Mouse (Mus musculus): ENCODE results near the gene Cuedc1. TPM values are rescaled to one million over a fixed set of nuclear protein-coding genes. Genes with fewer than 3 reads are reported as not detected.
A peak's percentile ranks its signal among the peaks of the same experiment; 100 is the strongest.
"Not testable (repeated sequence)": the region's sequence is repeated elsewhere in the genome, so short reads cannot be mapped to it uniquely, and the experiment has no call there.

The Cuedc1 gene
- polyA plus RNA-seq, 1 experiment from 2014 or later: 40.3 TPM

DNA sequence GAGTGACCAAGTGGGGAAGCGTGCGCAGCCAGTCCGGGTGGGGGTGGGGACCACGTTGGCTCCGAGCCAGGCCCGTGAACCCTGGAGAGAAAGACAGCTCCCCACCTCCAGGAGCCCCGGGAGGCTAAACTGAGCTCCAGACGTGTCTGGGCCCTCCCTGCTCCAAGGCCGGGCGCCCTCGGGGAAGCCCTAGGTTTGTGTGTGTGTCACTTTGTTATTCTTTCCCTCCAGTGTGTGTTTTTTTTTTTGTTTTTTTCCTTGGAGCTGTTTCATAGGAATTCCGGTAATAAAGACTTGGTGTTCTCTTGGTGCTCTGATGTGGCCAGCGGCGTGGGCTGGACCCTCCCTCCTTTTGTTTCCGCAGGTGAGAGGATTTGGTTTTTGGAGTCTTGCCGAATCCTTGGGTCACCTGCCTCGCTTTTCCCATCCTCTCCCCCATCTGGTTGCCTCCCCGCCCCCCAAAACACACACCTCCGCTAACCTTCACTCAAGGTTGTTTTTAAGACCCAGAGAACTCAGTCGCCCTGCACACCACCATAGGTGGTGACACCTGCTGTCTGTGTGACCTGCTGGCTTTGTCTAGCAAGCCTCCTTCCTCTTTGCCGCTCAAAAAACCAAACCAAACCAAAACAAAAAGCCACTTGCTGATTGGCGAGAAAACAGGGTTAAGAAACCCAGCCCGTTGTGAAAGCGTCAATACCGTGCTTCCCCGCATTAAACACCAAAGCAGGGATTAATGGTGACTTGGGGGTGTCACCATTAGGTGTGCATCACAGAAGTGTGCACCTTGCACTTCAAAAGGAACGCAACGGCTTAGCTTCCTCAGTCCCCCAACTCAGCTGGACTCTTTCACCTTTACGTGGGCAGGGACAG, 96.2 kb downstream of the Cuedc1 start:
- H3K4me3 ChIP-seq (replicated peaks; ENCODE audit: low read length): no peak overlapping the region
- peaks cover 24% of the 10 kb centered on the region for H3K27me3 ChIP-seq (replicated peaks; ENCODE audit: control insufficient read depth, insufficient read depth, low read length)
- 15% methylated on average over 29 of the region's 29 CpGs for WGBS
- H3K4me1 ChIP-seq (replicated peaks; ENCODE audit: control insufficient read depth, insufficient read depth, low read length): peaks cover 5% of the 10 kb centered on the region; the same call in 1 of the 2 replicates
- H3K27ac ChIP-seq (ENCODE audit: low read length): no peak overlapping the region
- no peaks in the 10 kb centered on the region for H3K9me3 ChIP-seq (ENCODE audit: control insufficient read depth, low read length)
- no peak overlapping the region for H3K9ac ChIP-seq (replicated peaks; ENCODE audit: low read depth, low read length)
- no peak for ATAC-seq
- H3K4me2 ChIP-seq (ENCODE audit: low read length): no peak overlapping the region
- H3K36me3 ChIP-seq (ENCODE audit: control insufficient read depth, insufficient read depth): no peaks in the 10 kb centered on the region

DNA sequence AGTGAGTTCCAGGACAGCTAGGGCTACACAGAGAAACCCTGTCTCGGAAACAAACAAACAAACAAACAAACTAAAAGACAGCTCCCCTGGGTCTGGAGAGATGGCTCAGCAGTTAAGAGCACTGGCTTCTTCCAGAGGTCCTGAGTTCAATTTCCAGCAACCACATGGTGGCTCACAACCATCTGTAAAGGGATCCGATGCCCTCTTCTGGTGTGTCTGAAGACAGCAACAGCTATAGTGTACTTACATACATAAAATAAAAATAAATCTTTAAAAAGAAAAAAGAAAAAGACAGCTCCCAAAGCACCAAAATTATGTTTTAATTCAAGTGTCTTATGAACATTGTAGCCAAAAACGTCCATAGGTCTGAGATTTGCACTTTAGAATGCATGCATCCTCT, 97.8 kb downstream of the Cuedc1 start:
- WGBS: 86% methylated on average over 3 of the region's 3 CpGs
- not testable (repeated sequence) for H3K27ac ChIP-seq (ENCODE audit: low read length); H3K4me1 ChIP-seq (replicated peaks; ENCODE audit: control insufficient read depth, insufficient read depth, low read length); ATAC-seq; H3K4me2 ChIP-seq (ENCODE audit: low read length); H3K4me3 ChIP-seq (replicated peaks; ENCODE audit: low read length); H3K36me3 ChIP-seq (ENCODE audit: control insufficient read depth, insufficient read depth); H3K9me3 ChIP-seq (ENCODE audit: control insufficient read depth, low read length); H3K9ac ChIP-seq (replicated peaks; ENCODE audit: low read depth, low read length)
- peaks cover 24% of the 10 kb centered on the region for H3K27me3 ChIP-seq (replicated peaks; ENCODE audit: control insufficient read depth, insufficient read depth, low read length)

DNA sequence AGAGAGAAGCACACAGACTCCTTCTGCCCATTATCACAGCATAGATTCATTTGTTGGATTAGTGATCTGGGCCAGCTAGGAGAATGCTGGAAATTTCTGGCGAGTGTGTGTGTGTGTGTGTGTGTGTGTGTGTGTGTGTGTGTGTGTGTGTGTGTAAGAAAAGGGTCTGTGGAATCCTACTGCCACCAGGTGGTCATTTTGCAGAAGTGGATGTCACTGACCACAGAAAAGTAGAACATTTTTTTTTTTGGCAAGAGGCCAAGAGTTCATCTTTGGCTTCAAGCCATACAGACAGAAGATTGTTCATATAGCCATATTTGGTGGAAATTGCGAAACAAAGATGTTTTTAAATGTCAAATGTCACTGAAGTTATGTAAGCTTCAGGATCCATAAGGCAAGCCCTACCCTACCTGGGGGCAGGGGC, 99.3 kb downstream of the Cuedc1 start:
- 0 out of 2 replicates have a peak, but pooled peaks have one; percentile 22 for ATAC-seq
- no peak overlapping the region for H3K9ac ChIP-seq (replicated peaks; ENCODE audit: low read depth, low read length)
- H3K4me2 ChIP-seq (ENCODE audit: low read length): no peak overlapping the region
- no peaks in the 10 kb centered on the region for H3K36me3 ChIP-seq (ENCODE audit: control insufficient read depth, insufficient read depth)
- H3K27ac ChIP-seq (ENCODE audit: low read length): no peak overlapping the region
- peaks cover 5% of the 10 kb centered on the region; the same call in 1 of the 2 replicates for H3K4me1 ChIP-seq (replicated peaks; ENCODE audit: control insufficient read depth, insufficient read depth, low read length)
- peaks cover 20% of the 10 kb centered on the region for H3K27me3 ChIP-seq (replicated peaks; ENCODE audit: control insufficient read depth, insufficient read depth, low read length)
- WGBS: 7% methylated on average over 2 of the region's 2 CpGs
- H3K4me3 ChIP-seq (replicated peaks; ENCODE audit: low read length): no peak overlapping the region
- no peaks in the 10 kb centered on the region for H3K9me3 ChIP-seq (ENCODE audit: control insufficient read depth, low read length)

DNA sequence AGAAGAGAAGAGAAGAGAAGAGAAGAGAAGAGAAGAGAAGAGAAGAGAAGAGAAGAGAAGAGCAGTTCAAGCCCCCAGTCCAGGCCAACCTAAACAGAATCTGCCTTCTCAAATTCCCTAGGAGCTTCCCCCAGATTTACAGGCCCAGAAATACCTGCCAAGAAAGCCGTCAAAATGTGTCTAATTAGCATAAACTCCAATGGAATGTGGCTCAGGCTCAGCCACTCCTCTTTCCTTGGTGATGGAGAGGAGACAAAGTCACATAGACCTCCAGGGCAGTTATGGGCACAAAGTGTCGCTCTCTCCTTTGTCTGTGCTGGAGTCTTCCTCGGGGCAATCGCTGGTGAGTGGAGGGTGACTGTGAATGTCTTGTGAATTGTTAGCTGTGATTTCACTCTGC, 100.4 kb downstream of the Cuedc1 start:
- Histone ChIP-seq H3K27ac (ENCODE audit: low read length) (no peak overlapping the region), H3K4me3 (replicated peaks; ENCODE audit: low read length) (no peak overlapping the region), H3K9ac (replicated peaks; ENCODE audit: low read depth, low read length) (no peak overlapping the region), H3K36me3 (ENCODE audit: control insufficient read depth, insufficient read depth) (no peaks in the 10 kb centered on the region), H3K9me3 (ENCODE audit: control insufficient read depth, low read length) (no peaks in the 10 kb centered on the region), H3K27me3 (replicated peaks; ENCODE audit: control insufficient read depth, insufficient read depth, low read length) (peaks cover 11% of the 10 kb centered on the region), H3K4me2 (ENCODE audit: low read length) (no peak overlapping the region), H3K4me1 (replicated peaks; ENCODE audit: control insufficient read depth, insufficient read depth, low read length) (peaks cover 10% of the 10 kb centered on the region)
- 16% methylated on average over 4 of the region's 4 CpGs for WGBS
- ATAC-seq: no peak

DNA sequence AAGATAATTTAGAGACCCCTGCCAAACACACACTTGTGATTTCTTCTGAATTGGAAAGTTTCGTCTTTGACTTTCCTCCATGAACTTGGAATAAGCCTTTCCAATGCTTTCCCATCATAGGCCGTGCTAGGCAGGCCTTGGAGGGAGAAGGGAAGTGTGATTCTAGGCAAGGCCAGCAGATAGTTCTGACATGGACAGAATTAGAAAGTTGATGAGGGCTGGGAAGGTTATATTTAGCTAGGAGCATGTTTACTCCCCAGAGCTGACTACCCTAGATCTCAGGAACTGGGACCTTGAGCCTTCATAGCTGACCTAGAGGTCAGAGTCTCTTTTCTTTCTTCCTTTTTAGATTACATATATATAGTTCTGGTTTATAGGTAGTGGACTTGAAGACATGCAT, 103.3 kb downstream of the Cuedc1 start:
- ATAC-seq: no peak
- Histone ChIP-seq H3K27ac (ENCODE audit: low read length) (no peak overlapping the region), H3K9me3 (ENCODE audit: control insufficient read depth, low read length) (no peaks in the 10 kb centered on the region), H3K4me3 (replicated peaks; ENCODE audit: low read length) (no peak overlapping the region), H3K9ac (replicated peaks; ENCODE audit: low read depth, low read length) (no peak overlapping the region), H3K4me2 (ENCODE audit: low read length) (no peak overlapping the region), H3K27me3 (replicated peaks; ENCODE audit: control insufficient read depth, insufficient read depth, low read length) (no peaks in the 10 kb centered on the region), H3K36me3 (ENCODE audit: control insufficient read depth, insufficient read depth) (no peaks in the 10 kb centered on the region), H3K4me1 (replicated peaks; ENCODE audit: control insufficient read depth, insufficient read depth, low read length) (peaks cover 26% of the 10 kb centered on the region)
- 80% methylated on average over 2 of the region's 2 CpGs for WGBS

DNA sequence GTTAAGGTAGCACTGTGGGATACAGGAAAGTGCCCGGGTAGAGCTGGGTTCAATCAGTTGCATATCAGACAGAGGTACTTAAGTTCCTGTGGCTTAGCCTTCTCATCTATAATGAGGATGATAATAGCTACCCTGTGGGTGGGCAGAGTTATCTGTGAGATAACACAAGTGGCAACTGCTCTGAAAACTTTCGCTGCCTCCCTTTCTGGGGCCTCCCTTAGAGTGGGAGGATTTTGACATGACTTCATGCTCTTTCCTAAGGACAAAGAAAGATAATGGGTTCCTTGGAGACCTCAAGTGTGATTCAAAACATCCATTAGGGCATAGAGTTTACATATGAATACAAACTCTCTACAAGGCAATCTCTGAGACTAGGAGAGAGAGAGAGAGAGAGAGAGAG, 104.2 kb downstream of the Cuedc1 start:
- WGBS: 15% methylated on average over 2 of the region's 2 CpGs
- no peak overlapping the region for H3K27ac ChIP-seq (ENCODE audit: low read length)
- H3K4me2 ChIP-seq (ENCODE audit: low read length): no peak overlapping the region
- H3K9me3 ChIP-seq (ENCODE audit: control insufficient read depth, low read length): no peaks in the 10 kb centered on the region
- H3K27me3 ChIP-seq (replicated peaks; ENCODE audit: control insufficient read depth, insufficient read depth, low read length): no peaks in the 10 kb centered on the region
- no peak overlapping the region for H3K9ac ChIP-seq (replicated peaks; ENCODE audit: low read depth, low read length)
- no peaks in the 10 kb centered on the region for H3K36me3 ChIP-seq (ENCODE audit: control insufficient read depth, insufficient read depth)
- peaks cover 26% of the 10 kb centered on the region for H3K4me1 ChIP-seq (replicated peaks; ENCODE audit: control insufficient read depth, insufficient read depth, low read length)
- no peak overlapping the region for H3K4me3 ChIP-seq (replicated peaks; ENCODE audit: low read length)
- ATAC-seq: no peak

DNA sequence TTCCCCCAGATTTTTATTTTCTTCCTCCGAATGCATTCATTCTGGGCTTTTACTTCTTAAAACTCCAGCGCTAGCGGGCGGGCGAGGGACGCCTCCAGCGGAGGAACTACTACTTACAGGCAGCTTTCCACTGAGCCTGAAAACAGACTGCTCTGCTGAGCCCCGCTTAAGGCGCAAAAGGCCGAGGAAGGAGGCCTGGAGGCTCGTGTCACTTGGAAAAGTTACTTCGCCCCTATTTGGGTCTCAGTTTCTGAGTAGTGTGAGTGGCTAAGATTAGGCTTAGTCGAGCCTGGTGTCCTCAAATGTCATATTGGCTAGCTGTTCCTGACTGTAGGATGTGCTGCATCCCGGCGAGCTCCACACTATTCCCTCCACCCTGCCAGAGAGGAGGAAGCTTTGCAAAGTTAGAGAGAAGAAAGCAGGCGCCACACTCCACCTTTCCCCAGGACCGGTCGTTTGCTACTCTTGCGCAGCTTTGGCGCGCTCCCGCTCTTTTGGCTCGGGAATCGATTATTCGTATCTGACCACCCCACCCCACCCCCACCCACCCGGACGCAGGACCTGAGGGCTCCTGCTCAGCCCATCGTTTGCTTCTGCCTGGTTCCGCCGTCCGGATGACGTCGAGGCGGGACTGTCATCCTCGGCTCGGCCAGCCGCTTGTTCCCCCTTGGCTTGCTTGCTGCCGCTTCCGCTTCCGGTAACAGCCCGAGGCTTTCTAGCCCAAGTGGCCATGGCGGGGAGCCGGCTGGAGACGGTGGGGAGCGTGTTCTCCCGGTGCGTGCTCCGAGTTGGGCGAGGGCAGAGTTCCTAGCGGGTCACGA, 106.1 kb downstream of the Cuedc1 start, which contains the start of gene Mrps23:
Gene Mrps23, plus strand, starts transcription at position 677 of the 821 bp plus-strand sequence.
- ATAC-seq: peak; percentile 96
- H3K4me1 ChIP-seq (replicated peaks; ENCODE audit: control insufficient read depth, insufficient read depth, low read length): peaks cover 26% of the 10 kb centered on the region
- H3K27ac ChIP-seq (ENCODE audit: low read length): peak within 1 kb of the TSS; percentile 68
- H3K9ac ChIP-seq (replicated peaks; ENCODE audit: low read depth, low read length): peak within 1 kb of the TSS; percentile 86
- no peaks in the 10 kb centered on the region for H3K9me3 ChIP-seq (ENCODE audit: control insufficient read depth, low read length)
- no peaks in the 10 kb centered on the region for H3K27me3 ChIP-seq (replicated peaks; ENCODE audit: control insufficient read depth, insufficient read depth, low read length)
- H3K4me3 ChIP-seq (replicated peaks; ENCODE audit: low read length): peak within 1 kb of the TSS; percentile 89
- peak within 1 kb of the TSS; percentile 93 for H3K4me2 ChIP-seq (ENCODE audit: low read length)
- no peaks in the 10 kb centered on the region for H3K36me3 ChIP-seq (ENCODE audit: control insufficient read depth, insufficient read depth)
- under 1% methylated on average over 51 of the region's 51 CpGs for WGBS

DNA sequence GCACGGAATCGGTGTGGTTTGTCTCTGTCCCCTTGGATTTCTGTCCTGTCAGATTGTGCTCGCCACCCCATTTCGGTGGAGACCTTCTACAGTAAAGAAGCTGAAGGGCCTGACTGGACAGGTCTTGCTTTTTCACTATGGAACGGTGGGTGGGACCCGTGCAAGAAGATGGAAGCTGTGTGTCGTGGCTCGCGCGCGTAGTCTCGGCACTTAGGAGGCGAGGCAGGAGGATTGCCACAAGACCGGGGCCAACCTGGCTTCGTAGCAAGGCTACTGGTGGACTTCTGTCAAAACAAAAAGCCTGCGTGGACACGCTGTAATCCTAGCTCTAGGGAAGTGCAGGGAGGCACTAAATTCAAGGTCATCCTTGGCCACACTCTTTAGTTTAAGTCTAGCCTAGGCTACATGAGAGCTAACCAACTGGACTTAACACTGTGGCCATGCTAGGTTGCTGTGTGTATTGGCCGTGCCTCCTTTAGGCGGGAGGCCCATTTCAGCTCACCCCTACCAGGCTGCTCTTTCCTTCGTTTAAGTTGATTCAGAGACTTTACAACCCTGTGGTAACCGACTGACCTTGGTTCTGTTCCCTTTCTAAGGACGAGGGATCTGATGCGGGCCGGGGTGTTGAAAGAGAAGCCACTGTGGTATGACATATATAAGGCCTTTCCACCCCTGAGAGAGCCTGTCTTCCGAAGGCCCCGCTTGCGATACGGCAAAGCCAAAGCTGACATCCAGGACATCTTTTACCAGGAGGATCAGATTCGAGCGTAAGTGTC, 106.9 kb downstream of the Cuedc1 start:
- peak; percentile 9 for ATAC-seq
- Histone ChIP-seq H3K9me3 (ENCODE audit: control insufficient read depth, low read length) (no peaks in the 10 kb centered on the region), H3K27me3 (replicated peaks; ENCODE audit: control insufficient read depth, insufficient read depth, low read length) (no peaks in the 10 kb centered on the region), H3K4me1 (replicated peaks; ENCODE audit: control insufficient read depth, insufficient read depth, low read length) (peaks cover 26% of the 10 kb centered on the region), H3K9ac (replicated peaks; ENCODE audit: low read depth, low read length) (peak overlapping the region; percentile 86), H3K4me2 (ENCODE audit: low read length) (peak overlapping the region; percentile 93), H3K4me3 (replicated peaks; ENCODE audit: low read length) (peak overlapping the region; percentile 89), H3K36me3 (ENCODE audit: control insufficient read depth, insufficient read depth) (peaks cover under 1% of the 10 kb centered on the region; the same call in 1 of the 2 replicates), H3K27ac (ENCODE audit: low read length) (peak overlapping the region; percentile 63)
- WGBS: 33% methylated on average over 30 of the region's 30 CpGs
